Mouse (Mus musculus) yolk sac, embryonic 10.5 days (tissue): Measurements from ENCODE around the gene Adat2.

Source experiments
- DNase-seq: peaks from one replicate; pipeline ENCODE4 v3.0.0-alpha.2; 2017; ENCODE audit warnings: low spot score

Adat2 gene

DNA sequence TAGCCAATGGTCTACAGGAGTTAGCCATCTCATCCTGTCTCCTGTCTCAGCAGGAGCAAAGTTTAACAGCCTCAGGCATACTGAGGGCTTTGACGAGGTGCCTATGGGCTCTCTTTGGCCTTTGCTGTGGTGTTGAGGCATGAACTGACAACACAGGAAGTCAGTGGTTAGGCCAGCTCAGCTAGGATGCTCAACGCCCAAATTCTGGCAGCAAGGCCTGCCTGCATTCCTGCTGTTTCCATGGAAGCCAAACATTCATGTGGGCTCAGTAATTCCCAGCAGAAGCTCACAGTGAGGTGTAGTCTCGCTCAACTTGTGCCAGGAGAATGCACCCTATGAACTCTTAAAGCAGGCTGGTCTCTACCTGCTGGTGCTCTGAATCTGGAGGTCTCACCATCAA lies 43.4 kb downstream of the Adat2 start:
- no peak for DNase-seq

GRCm38 (mm10) chr10:13596866-13597265 lies 44.2 kb downstream of the Adat2 start:
- no peak for DNase-seq

- DNase-seq: no peak
Measured at GRCm38 (mm10) chr10:13597491-13597890, 44.8 kb downstream of the Adat2 start.

GRCm38 (mm10) chr10:13600926-13601325 lies 48.2 kb downstream of the Adat2 start:
- DNase-seq: no peak
